Mouse (Mus musculus) liver, embryonic 13.5 days (tissue): ENCODE data around the gene Fam72a. TPM values are rescaled to one million over a fixed set of nuclear protein-coding genes. Genes with fewer than 3 reads are reported as not detected.

ENCODE experiments used
- ATAC-seq: fragments of 200-750 bp; cut with Nextera tagmentation; 2 replicates; pipeline ENCODE4 v1.8.0; 2017; ENCODE audit warnings: low read depth, mild to moderate bottlenecking, moderate number of reproducible peaks, moderate library complexity
- DNase-seq: peaks from one replicate; pipeline ENCODE4 v3.0.0; 2022
- H3K27ac ChIP-seq: fragments of 300-500 bp; sonication (generic); 2 replicates; pipeline ENCODE4 v1.5.1; 2015; ENCODE audit warnings: moderate library complexity, mild to moderate bottlenecking, inconsistent platforms
- H3K27me3 ChIP-seq: fragments of 300-500 bp; sonication (generic); 2 replicates; pipeline ENCODE4 v1.6.1; 2015; ENCODE audit warnings: mild to moderate bottlenecking, inconsistent platforms
- H3K36me3 ChIP-seq: fragments of 300-500 bp; sonication (generic); 2 replicates; pipeline ENCODE4 v1.6.1; 2015; ENCODE audit warnings: mild to moderate bottlenecking, inconsistent platforms
- H3K4me1 ChIP-seq: fragments of 300-500 bp; sonication (generic); replicated peaks from 2 replicates; pipeline ENCODE4 v1.6.1; 2015; ENCODE audit warnings: inconsistent platforms
- H3K4me2 ChIP-seq: fragments of 300-500 bp; sonication (generic); 2 replicates; pipeline ENCODE4 v1.6.1; 2015; ENCODE audit warnings: inconsistent platforms, mild to moderate bottlenecking, moderate library complexity
- H3K4me3 ChIP-seq: fragments of 300-500 bp; sonication (generic); replicated peaks from 2 replicates; pipeline ENCODE4 v1.5.1; 2015; ENCODE audit warnings: mild to moderate bottlenecking, inconsistent platforms
- H3K9ac ChIP-seq: fragments of 300-500 bp; sonication (generic); 2 replicates; pipeline ENCODE4 v1.6.1; 2015; ENCODE audit warnings: mild to moderate bottlenecking, inconsistent platforms
- H3K9me3 ChIP-seq: fragments of 300-500 bp; sonication (generic); replicated peaks from 2 replicates; pipeline ENCODE4 v1.6.1; 2016; ENCODE audit warnings: inconsistent platforms
- WGBS: fragments of 180-500 bp; shearing (Covaris S2); methylation state at CpG from one replicate; pipeline ENCODE4 v1.1.7; 2015; ENCODE audit not compliant: insufficient replicate concordance; 5-methylcytosine and 5-hydroxymethylcytosine counted together
- polyA plus RNA-seq: library from polyadenylated mRNA; unstranded; fragments of >200 nt; fragmentation: Nextera tagmentation; extraction: Ambion mirVana; gene quantifications from 2 replicates; pipeline ENCODE4 v1.2.1, GENCODE M21; 2015

The Fam72a gene
- polyA plus RNA-seq, 1 experiment from 2014 or later: 2.9 TPM

- Histone ChIP-seq H3K4me1 (peaks cover 46% of the 10 kb centered on the region), H3K9ac (peak overlapping the region; percentile 75), H3K4me3 (peak overlapping the region; percentile 77), H3K27ac (peak overlapping the region; percentile 93), H3K27me3 (no peaks in the 10 kb centered on the region), H3K9me3 (no peaks in the 10 kb centered on the region), H3K36me3 (no peaks in the 10 kb centered on the region), H3K4me2 (peak overlapping the region; percentile 99)
- DNase-seq (peak; percentile 66), ATAC-seq (no peak)
- under 1% methylated on average over 34 of the region's 34 CpGs for WGBS
These were observed 391 bp downstream of the Fam72a start for GRCm38 (mm10) chr1:131528081-131528507.

- H3K27ac ChIP-seq: peak overlapping the region; percentile 93
- peak overlapping the region; percentile 99 for H3K4me2 ChIP-seq
- H3K4me1 ChIP-seq: peaks cover 40% of the 10 kb centered on the region
These were observed 961 bp downstream of the Fam72a start for GRCm38 (mm10) chr1:131528561-131529166.

GRCm38 (mm10) chr1:131539771-131540170 is 12.1 kb downstream of the Fam72a start:
- Histone ChIP-seq H3K36me3 (peaks cover 10% of the 10 kb centered on the region; the same call in 1 of the 2 replicates), H3K4me2 (no peak overlapping the region), H3K4me1 (no peaks in the 10 kb centered on the region), H3K4me3 (no peak overlapping the region), H3K27me3 (no peaks in the 10 kb centered on the region), H3K9ac (no peak overlapping the region), H3K9me3 (no peaks in the 10 kb centered on the region), H3K27ac (no peak overlapping the region)
- ATAC-seq (no peak), DNase-seq (no peak)
- WGBS: 74% methylated on average over 4 of the region's 4 CpGs

More at GRCm38 (mm10) chr1:131528561-131529166, 961 bp downstream of the Fam72a start:
- DNase-seq: peak; percentile 29
- Histone ChIP-seq H3K9me3 (no peaks in the 10 kb centered on the region), H3K4me3 (peak overlapping the region; percentile 77), H3K9ac (peak overlapping the region; percentile 75), H3K36me3 (0 out of 2 replicates have a peak, but pooled peaks cover 2% of the 10 kb centered on the region), H3K27me3 (no peaks in the 10 kb centered on the region)
- no peak for ATAC-seq
- WGBS: 0% methylated on average over 9 of the region's 9 CpGs

- no peaks in the 10 kb centered on the region for H3K9me3 ChIP-seq
- no peak overlapping the region for H3K4me3 ChIP-seq
- no peak overlapping the region for H3K9ac ChIP-seq
- WGBS: 78% methylated on average over 5 of the region's 5 CpGs
- H3K36me3 ChIP-seq: peaks cover 5% of the 10 kb centered on the region; the same call in 1 of the 2 replicates
- no peak overlapping the region for H3K27ac ChIP-seq
- DNase-seq: no peak
- no peak overlapping the region for H3K4me2 ChIP-seq
- H3K4me1 ChIP-seq: no peaks in the 10 kb centered on the region
- H3K27me3 ChIP-seq: no peaks in the 10 kb centered on the region
- ATAC-seq: no peak
These were observed 13.1 kb downstream of the Fam72a start for GRCm38 (mm10) chr1:131540795-131541194.

GRCm38 (mm10) chr1:131541431-131541830 is 13.7 kb downstream of the Fam72a start:
- Histone ChIP-seq H3K27me3 (no peaks in the 10 kb centered on the region), H3K9me3 (no peaks in the 10 kb centered on the region), H3K4me2 (no peak overlapping the region), H3K4me1 (no peaks in the 10 kb centered on the region), H3K4me3 (no peak overlapping the region), H3K9ac (no peak overlapping the region), H3K27ac (no peak overlapping the region), H3K36me3 (peaks cover 5% of the 10 kb centered on the region; the same call in 1 of the 2 replicates)
- WGBS: 48% methylated on average over 3 of the region's 3 CpGs
- ATAC-seq (no peak), DNase-seq (no peak)

GRCm38 (mm10) chr1:131541903-131542302 is 14.2 kb downstream of the Fam72a start:
- Histone ChIP-seq H3K4me3 (no peak overlapping the region), H3K36me3 (peaks cover 5% of the 10 kb centered on the region; the same call in 1 of the 2 replicates), H3K9ac (no peak overlapping the region), H3K27ac (no peak overlapping the region), H3K27me3 (no peaks in the 10 kb centered on the region), H3K9me3 (no peaks in the 10 kb centered on the region), H3K4me2 (no peak overlapping the region), H3K4me1 (peaks cover 3% of the 10 kb centered on the region; the same call in 1 of the 2 replicates)
- 77% methylated on average over 5 of the region's 5 CpGs for WGBS
- no peak for DNase-seq
- ATAC-seq: no peak

- 72% methylated on average over 7 of the region's 7 CpGs for WGBS
- no peak overlapping the region for H3K27ac ChIP-seq
These were observed 16.3 kb downstream of the Fam72a start for GRCm38 (mm10) chr1:131543886-131544565.

GRCm38 (mm10) chr1:131546798-131547690 is 19.3 kb downstream of the Fam72a start:
- Histone ChIP-seq H3K4me2 (no peak overlapping the region), H3K27ac (no peak overlapping the region), H3K9me3 (no peaks in the 10 kb centered on the region), H3K4me3 (no peak overlapping the region), H3K36me3 (no peaks in the 10 kb centered on the region), H3K27me3 (no peaks in the 10 kb centered on the region), H3K4me1 (peaks cover 5% of the 10 kb centered on the region; the same call in 1 of the 2 replicates), H3K9ac (no peak overlapping the region)
- WGBS: 64% methylated on average over 13 of the region's 13 CpGs
- ATAC-seq (no peak), DNase-seq (no peak)

More at GRCm38 (mm10) chr1:131543886-131544565, 16.3 kb downstream of the Fam72a start:
- Histone ChIP-seq H3K36me3 (peaks cover 5% of the 10 kb centered on the region; the same call in 1 of the 2 replicates), H3K4me3 (no peak overlapping the region), H3K27me3 (no peaks in the 10 kb centered on the region), H3K4me2 (no peak overlapping the region), H3K9me3 (no peaks in the 10 kb centered on the region), H3K9ac (no peak overlapping the region), H3K4me1 (peaks cover 5% of the 10 kb centered on the region; the same call in 1 of the 2 replicates)
- no peak for ATAC-seq
- no peak for DNase-seq

- no peak overlapping the region for H3K4me3 ChIP-seq
- no peak overlapping the region for H3K9ac ChIP-seq
- no peaks in the 10 kb centered on the region for H3K36me3 ChIP-seq
- ATAC-seq: no peak
- 46% methylated on average over 8 of the region's 8 CpGs for WGBS
- no peak overlapping the region for H3K27ac ChIP-seq
- H3K4me2 ChIP-seq: no peak overlapping the region
- no peaks in the 10 kb centered on the region for H3K27me3 ChIP-seq
- H3K9me3 ChIP-seq: no peaks in the 10 kb centered on the region
- H3K4me1 ChIP-seq: peaks cover 5% of the 10 kb centered on the region; the same call in 1 of the 2 replicates
- DNase-seq: no peak
These were observed 21.0 kb downstream of the Fam72a start for GRCm38 (mm10) chr1:131548494-131549365.

- no peak for ATAC-seq
- no peak overlapping the region for H3K27ac ChIP-seq
These were observed 24.3 kb downstream of the Fam72a start for GRCm38 (mm10) chr1:131551956-131552355.

More at GRCm38 (mm10) chr1:131551956-131552355, 24.3 kb downstream of the Fam72a start:
- no peaks in the 10 kb centered on the region for H3K9me3 ChIP-seq
- DNase-seq: no peak
- no peaks in the 10 kb centered on the region for H3K27me3 ChIP-seq
- H3K4me2 ChIP-seq: no peak overlapping the region
- no peak overlapping the region for H3K9ac ChIP-seq
- H3K4me3 ChIP-seq: no peak overlapping the region
- 69% methylated on average over 2 of the region's 2 CpGs for WGBS
- H3K36me3 ChIP-seq: no peaks in the 10 kb centered on the region
- H3K4me1 ChIP-seq: peaks cover 1% of the 10 kb centered on the region; the same call in 1 of the 2 replicates
